Mouse (Mus musculus): ENCODE measurements at regions not wholly inside any gene's neighbourhood (a gene's known extent, or its start where the extent isn't known, plus 50 kb on each side); places are given as distances from the start of the nearest gene placed in this dataset.

GRCm38 (mm10) chr13:42244240-42245086 is 56.8 kb upstream of the Edn1 start:
- DNase-seq (ENCODE audit: low spot score in 2 of 2): peak in 1 of 2 experiments; percentile 2

GRCm38 (mm10) chr13:42245753-42246409 is 55.4 kb upstream of the Edn1 start:
- DNase-seq (ENCODE audit: low spot score in 2 of 2): peak; percentile 9 to 25
